Mouse (Mus musculus) spleen, adult 2 months (tissue): ENCODE measurements around the gene Ccser1.

Experiments used
- CTCF ChIP-seq: fragments of 200-500 bp; IDR thresholded peaks from 2 replicates; pipeline ENCODE4 v1.5.1; 2011; ENCODE audit warnings: mild to moderate bottlenecking, inconsistent platforms; ENCODE audit not compliant: insufficient read depth, insufficient read length, insufficient replicate concordance; ENCODE audit errors: extremely low read depth
- POLR2A ChIP-seq: fragments of 200-500 bp; IDR thresholded peaks from 2 replicates; pipeline ENCODE4 v1.6.1; 2011; ENCODE audit warnings: low read depth, low read length, inconsistent platforms

GRCm38 (mm10) chr6:61902715-61903114, 722.6 kb downstream of the Ccser1 start:
- no peak for TF ChIP-seq POLR2A
- TF ChIP-seq CTCF = no peak
